Comparison of ENCODE assay signal across 13 mouse cellular contexts in genomic region chr6:142395756-142396155, GRCm38 (mm10).
"Had no signal": no experiment of that assay in that cellular context is flagged by ENCODE, and none has a peak within 500 bp of the region (broad histone marks: within the 10 kb centered on the region; RNA-seq: fewer than 3 reads in every experiment).

No protein-coding gene starts in this region.

- DNase-seq: lung, adult 18-20 months; lung, embryonic 14.5 days; lung, postnatal 10 days; lung, postnatal 4 days; midbrain, embryonic 14.5 days; retina, postnatal 1 day; right cerebral cortex, adult 18-20 months; right cerebral cortex, postnatal 25 days; right cerebral cortex, postnatal 4 days; spleen, adult 18-20 months; thymus, adult 2 months; thymus, postnatal 25 days; thymus, postnatal 4 days had no signal
